Mouse (Mus musculus): ENCODE data around the gene Srcin1. TPM values are rescaled to one million over a fixed set of nuclear protein-coding genes. Genes with fewer than 3 reads are reported as not detected.

The Srcin1 gene
- 9.2 and 10.1 TPM in 2 replicates for total RNA-seq (2021)
- long read RNA-seq, experiment 1, partial matches to known transcripts, result 4 of 16 reads
- long read RNA-seq, experiment 1, other reads (novel, unspliced or antisense), result 12 of 16 reads
- long read RNA-seq, experiment 2, partial matches to known transcripts, result 2 of 9 reads
- long read RNA-seq, experiment 2, other reads (novel, unspliced or antisense), result 7 of 9 reads

- peak; percentile 95 for DNase-seq
Measured at GRCm38 (mm10) chr11:97576136-97576906, at the start of gene Srcin1. Gene Srcin1 (minus strand): TSS chr11:97576186.

DNA sequence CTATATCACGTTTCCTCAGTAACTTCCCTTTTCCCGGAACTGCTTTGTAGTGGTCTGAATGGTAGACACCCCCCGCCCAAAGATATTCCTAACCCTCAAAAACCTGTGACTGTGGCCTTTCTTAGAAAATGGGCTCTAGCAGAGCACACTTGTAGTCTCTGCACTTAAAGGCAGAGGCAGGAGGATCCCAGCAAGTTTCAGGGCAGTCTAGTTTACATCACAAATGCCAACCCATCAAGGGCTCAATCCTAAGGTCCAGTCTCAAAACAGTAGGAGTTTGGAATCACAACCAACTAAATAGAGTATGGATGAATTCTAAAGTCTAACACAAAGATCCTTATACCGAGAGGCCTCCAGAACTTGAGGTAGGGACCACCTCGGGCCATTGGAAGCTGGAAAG, 49.6 kb upstream of the Srcin1 start:
- no peak for DNase-seq

DNA sequence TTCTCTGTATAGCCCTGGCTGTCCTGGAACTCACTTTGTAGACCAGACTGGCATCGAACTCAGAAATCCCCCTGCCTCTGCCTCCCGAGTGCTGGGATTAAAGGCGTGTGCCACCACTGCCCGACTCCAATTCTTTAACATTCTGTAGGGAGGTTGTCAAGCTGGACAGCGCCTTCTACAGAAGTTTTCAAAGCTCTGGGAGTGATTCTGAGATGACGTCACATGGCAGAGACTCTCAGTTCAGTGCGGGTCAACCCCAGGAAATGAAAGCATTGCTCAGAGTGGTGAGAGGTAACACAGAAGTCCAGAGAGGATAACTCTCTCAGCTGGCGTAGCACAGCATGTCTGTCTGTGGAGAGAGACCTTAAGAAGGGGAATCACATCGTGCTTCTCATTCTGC, 47.2 kb upstream of the Srcin1 start:
- DNase-seq, result no peak

DNA sequence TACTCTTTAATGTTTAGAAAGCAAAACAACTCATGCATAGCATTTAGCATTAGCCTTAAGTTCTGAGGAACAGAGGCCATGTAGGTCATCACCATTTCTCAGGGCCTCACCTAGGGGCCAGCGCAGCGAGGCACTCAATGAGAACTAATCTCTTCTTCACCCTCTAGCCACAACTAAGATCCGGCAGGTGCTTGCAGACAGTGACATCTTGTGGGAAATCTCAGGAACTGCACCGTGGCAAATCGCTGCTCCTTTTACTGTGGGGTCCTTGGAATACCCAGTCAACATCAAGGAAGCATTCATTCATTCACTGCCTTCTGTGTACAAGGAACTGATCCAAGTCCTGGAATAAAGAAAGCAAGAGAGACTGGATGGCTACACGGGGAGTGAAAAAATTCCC, 46.5 kb upstream of the Srcin1 start:
- DNase-seq, result peak; percentile 78

DNA sequence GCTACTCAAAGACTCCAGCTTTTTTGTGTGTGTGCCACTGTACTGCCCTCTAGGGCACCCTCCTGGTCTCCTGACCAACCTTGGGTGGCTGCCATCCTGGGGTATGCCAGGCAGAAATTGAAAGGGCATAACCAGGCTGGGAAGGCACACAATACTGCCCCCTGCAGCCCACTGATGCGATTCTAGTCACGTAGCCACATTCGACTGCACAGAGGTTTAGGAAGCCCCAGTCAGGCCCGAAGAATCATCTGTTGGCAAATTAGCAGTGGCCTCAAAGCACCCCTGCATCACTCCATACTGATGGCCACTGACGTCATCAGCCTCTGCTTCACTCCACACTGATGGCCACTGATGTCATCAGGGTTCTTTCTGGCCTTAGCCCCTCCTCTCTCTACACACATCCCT, 43.4 kb upstream of the Srcin1 start:
- peak; percentile 92 for DNase-seq

DNA sequence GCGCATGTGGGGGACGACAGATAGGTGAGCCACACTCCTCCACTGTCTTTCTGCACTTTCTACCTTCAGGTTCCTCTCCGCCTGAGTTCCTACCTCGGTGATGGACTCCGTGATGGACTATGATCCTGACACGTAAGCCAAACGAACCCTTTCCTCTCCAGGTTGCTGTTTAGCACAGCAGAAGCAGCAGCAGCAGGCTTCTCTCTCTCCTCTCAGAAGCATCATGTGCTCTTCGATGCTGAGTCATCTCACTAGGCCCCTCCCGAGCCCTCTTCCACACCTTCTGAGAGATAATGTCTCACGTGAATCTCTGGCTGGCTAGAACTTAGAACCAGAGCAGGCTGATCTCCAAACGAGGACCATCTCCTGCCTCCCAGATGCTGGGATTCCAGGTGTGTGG, 42.4 kb upstream of the Srcin1 start:
- DNase-seq, result no peak

GRCm38 (mm10) chr11:97615276-97615675, 39.3 kb upstream of the Srcin1 start:
- no peak for DNase-seq

DNA sequence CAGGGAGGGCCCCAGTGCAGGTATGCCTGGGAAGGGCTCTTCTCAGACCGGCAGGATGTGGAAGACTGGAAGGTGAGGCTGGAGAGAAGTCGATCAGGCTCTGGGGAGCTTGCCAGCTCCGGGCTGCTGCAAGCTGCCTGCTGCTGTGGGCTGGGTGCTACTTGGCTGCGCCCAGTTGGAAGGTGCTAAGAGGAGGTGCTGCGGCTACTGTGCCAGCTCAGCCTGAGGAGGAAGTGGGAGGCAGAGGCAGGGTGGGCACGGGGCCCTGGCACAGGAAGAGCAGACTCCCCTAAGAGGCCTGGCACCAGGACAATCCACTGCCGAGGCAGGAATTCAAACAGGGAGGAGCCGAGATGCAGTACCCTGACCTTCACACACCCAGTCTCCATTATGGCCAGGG, 35.1 kb upstream of the Srcin1 start:
- peak; percentile 25 for DNase-seq

DNA sequence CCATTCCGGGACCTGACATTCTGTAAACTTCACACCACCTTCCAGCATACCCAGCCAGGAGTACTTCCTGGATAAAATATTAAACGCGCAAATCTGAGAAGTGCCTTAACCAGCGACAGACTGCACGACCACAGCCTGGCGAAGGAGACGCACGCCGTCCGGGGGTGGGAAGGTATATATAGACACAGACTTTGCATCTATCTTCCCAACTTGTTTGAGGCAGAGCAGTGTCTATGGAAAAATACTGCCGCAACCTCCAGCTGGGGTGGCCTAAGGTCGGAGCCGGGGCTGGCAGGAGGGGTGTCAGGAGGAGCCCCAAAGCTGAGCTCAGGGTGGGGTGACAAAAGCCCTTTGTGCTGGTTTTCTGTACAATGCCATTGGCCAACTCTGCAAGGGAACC, 33.8 kb upstream of the Srcin1 start:
- DNase-seq, result no peak

DNA sequence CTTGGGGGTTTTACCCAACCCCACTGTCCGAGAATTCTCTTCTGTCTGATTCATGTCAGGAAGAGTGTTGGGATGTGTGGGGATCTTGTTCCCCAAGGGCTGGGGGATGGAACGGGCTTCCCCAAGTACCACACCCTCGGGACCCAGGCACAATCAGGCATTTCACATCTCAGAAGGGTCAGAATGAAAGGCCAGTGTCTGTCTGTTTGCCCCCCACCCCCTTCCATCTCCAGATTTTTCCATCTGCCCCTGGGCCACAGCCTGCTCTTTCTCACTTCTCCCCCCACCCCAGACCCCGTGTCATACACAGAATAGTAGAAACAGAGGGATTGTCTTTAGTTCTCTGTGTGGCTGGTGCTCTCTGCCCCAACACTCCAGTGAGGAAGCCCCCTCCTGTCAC, 32.9 kb upstream of the Srcin1 start:
- no peak for DNase-seq

GRCm38 (mm10) chr11:97607056-97607725, 31.2 kb upstream of the Srcin1 start:
- no peak for DNase-seq

- DNase-seq, result peak; percentile 82
Measured at GRCm38 (mm10) chr11:97603891-97604290, 27.9 kb upstream of the Srcin1 start.

DNA sequence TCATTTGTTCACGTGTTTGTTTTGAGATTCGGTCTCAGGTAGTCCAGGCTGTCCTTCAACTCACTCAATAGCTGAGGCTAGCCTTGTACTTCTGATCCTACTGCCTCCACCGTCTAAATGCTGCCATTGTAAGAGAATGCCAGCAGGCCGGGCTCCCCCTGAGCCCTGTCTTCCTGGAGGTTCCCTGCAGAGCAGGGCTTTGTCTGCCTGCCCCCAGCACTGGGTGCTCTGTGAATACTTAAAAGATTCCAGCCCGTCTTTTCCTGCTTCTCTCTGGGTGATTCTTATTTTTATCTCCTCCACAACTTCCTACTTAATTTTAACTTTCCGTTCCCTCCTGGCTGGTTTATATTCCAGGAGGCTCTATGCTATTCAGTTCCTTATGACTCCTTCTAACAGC, 26.2 kb upstream of the Srcin1 start:
- no peak for DNase-seq

DNA sequence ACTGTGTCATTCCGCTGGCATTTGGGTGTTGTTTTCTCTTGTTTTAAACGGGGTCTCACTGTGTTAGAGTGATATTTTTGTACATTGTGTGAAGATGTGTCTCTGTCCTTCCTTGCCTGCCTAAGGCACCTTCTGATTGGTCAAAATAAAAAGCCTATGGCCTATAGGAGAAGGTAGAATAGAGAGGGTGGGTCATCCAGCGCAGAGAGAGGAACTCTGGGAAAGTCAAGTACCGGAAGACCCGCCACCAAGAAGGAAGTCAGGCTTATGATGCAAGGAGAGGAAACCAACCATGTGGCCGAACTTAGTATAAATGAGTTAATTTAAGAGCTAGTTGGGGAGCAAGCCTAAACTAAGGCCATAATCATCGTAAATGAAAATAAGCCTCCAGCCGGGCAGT, 23.1 kb upstream of the Srcin1 start:
- no peak for DNase-seq

- no peak for DNase-seq
Measured at GRCm38 (mm10) chr11:97597945-97598691, 22.1 kb upstream of the Srcin1 start.

DNA sequence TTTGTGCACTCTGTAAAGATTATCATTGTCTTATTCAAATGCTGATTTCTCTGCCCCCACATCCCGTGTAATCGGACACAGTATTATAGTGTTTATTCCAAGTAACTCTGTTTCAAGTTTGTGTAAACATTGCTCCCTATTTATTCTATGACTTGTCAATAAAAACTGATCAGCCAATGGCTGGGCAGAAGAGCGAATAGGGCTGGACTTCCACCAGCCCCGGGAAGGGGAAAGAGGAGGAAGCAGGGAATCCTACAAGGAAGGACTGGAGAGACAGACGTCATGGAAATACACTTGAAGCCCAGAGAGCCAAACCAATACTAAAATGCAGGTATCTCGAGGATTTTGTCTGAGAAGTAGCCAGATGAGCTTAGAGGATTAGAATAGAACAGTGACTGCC, 18.1 kb upstream of the Srcin1 start:
- DNase-seq, result no peak

DNA sequence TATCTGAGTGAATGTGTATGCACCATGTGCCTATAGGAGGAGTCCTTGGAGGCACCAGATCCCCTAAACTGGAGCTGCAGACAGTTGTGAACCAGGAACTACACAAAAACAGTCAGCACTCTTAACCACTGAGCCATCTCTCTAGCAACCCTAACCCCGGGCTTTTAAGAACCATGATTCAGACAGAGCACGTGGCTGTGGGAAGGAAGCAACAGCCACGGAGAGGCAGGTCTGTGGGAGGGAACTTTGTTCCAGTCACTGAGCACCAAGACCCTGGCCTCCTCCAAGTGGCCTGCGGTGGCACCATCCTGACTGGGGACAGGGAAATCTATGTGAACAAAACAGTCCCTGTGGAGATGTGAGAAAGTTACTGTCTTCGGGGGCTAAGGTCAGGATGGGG, 15.9 kb upstream of the Srcin1 start:
- no peak for DNase-seq

GRCm38 (mm10) chr11:97590227-97590960, 14.4 kb upstream of the Srcin1 start:
- DNase-seq, result no peak

GRCm38 (mm10) chr11:97589216-97589615, 13.2 kb upstream of the Srcin1 start:
- no peak for DNase-seq

- no peak for DNase-seq
Measured at GRCm38 (mm10) chr11:97585932-97586331, 9.9 kb upstream of the Srcin1 start.

DNA sequence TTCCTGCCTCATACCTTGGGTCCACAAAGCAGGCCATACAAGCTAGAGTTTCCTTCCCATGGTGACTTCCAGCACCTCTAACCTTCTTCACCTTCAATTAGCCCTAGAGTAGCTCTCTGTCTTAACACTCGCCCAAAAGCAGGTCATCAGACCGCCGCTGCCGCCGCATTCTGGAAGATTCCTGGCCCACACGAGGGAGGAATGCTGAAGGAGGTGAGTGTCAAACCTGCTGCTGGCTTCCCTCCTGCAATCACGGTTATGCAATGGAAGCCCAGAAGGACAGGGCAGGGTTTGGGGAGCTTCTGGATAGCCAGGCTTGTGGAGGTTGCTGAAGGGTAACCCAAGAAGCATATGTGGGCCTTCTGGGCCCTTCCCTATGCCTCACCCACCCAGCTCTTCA, 8.5 kb upstream of the Srcin1 start:
- no peak for DNase-seq

Data from adrenal gland, postnatal 14 days (tissue).